Mouse (Mus musculus) gastrocnemius, postnatal 25 days (tissue): Measurements from ENCODE around the gene Rrh. TPM values are rescaled to one million over a fixed set of nuclear protein-coding genes. Genes with fewer than 3 reads are reported as not detected.
"Not testable (repeated sequence)": the region's sequence is repeated elsewhere in the genome, so short reads cannot be mapped to it uniquely, and the experiment has no call there.

Experiments
- DNase-seq: peaks from one replicate; pipeline ENCODE4 v3.0.0; 2022
- total RNA-seq, 2 experiments: library from RNA; stranded (reverse); gene quantifications; 1 replicate in 1 of 2; 2 replicates in 1 of 2; pipeline ENCODE4 v1.2.3; 2021

Rrh gene
- total RNA-seq, 2 experiments from 2014 or later, result not detected

GRCm38 (mm10) chr3:129782746-129783145 is 39.6 kb downstream of the Rrh start:
- DNase-seq, result no peak

- DNase-seq, result no peak
Observed at GRCm38 (mm10) chr3:129781435-129781834, 41.0 kb downstream of the Rrh start.

GRCm38 (mm10) chr3:129771210-129771609 is 51.2 kb downstream of the Rrh start:
- no peak for DNase-seq

- peak; percentile 50 for DNase-seq
Observed at GRCm38 (mm10) chr3:129766971-129767794, 55.2 kb downstream of the Rrh start.

- no peak for DNase-seq
Observed at GRCm38 (mm10) chr3:129766106-129766505, 56.3 kb downstream of the Rrh start.

- DNase-seq, result not testable (repeated sequence)
Observed at GRCm38 (mm10) chr3:129757599-129757998, 64.8 kb downstream of the Rrh start.

- DNase-seq, result no peak
Observed at GRCm38 (mm10) chr3:129754650-129755604, 67.5 kb downstream of the Rrh start, which contains the start of gene Egf. Egf (minus strand) TSS chr3:129755316.

Other genes with a start within 250 kb of the Rrh start
- gene Egf, start 67.3 kb downstream of the Rrh start, total RNA-seq, result 10 to 100 TPM; 18.2 to 23.7 TPM
- gene Lrit3, start 18.6 kb downstream of the Rrh start, total RNA-seq, result not detected
- 10 to 100 TPM; 14.6 to 14.8 TPM for gene Gar1, start 8.8 kb upstream of the Rrh start, total RNA-seq
- gene Cfi, start 13.3 kb upstream of the Rrh start, total RNA-seq, result not detected
- 10 to 100 TPM; 58.3 to 84.7 TPM for gene Pla2g12a, start 56.0 kb upstream of the Rrh start, total RNA-seq
- 1 to 10 TPM; 3.2 to 3.6 TPM for gene Casp6, start 78.8 kb upstream of the Rrh start, total RNA-seq
- gene Mcub, start 147.6 kb upstream of the Rrh start, total RNA-seq, result 1 to 10 TPM; 1.0 to 1.4 TPM
- 10 to 100 TPM; 19.8 to 20.3 TPM for gene Sec24b, start 239.0 kb upstream of the Rrh start, total RNA-seq